Mouse (Mus musculus) neural tube, embryonic 15.5 days (tissue): ENCODE data around the gene Bcl9l. TPM values are rescaled to one million over a fixed set of nuclear protein-coding genes. Genes with fewer than 3 reads are reported as not detected.

Experiments used
- ATAC-seq: fragments of 200-750 bp; cut with Nextera tagmentation; 2 replicates; pipeline ENCODE4 v1.8.0; 2017; ENCODE audit warnings: mild to moderate bottlenecking, moderate TSS enrichment, moderate library complexity; ENCODE audit not compliant: low FRiP score
- H3K27ac ChIP-seq: fragments of 300-500 bp; sonication (generic); replicated peaks from 2 replicates; pipeline ENCODE4 v1.5.1; 2015; ENCODE audit warnings: mild to moderate bottlenecking, inconsistent platforms
- H3K27me3 ChIP-seq: fragments of 300-500 bp; sonication (generic); replicated peaks from 2 replicates; pipeline ENCODE4 v1.6.1; 2015; ENCODE audit warnings: inconsistent platforms
- H3K36me3 ChIP-seq: fragments of 300-500 bp; sonication (generic); 2 replicates; pipeline ENCODE4 v1.6.1; 2015; ENCODE audit warnings: inconsistent platforms
- H3K4me1 ChIP-seq: fragments of 300-500 bp; sonication (generic); 2 replicates; pipeline ENCODE4 v1.6.1; 2015; ENCODE audit warnings: inconsistent platforms
- H3K4me2 ChIP-seq: fragments of 300-500 bp; sonication (generic); 2 replicates; pipeline ENCODE4 v1.6.1; 2015; ENCODE audit warnings: inconsistent platforms, mild to moderate bottlenecking, moderate library complexity
- H3K4me3 ChIP-seq: fragments of 300-500 bp; sonication (generic); replicated peaks from 2 replicates; pipeline ENCODE4 v1.5.1; 2015; ENCODE audit warnings: mild to moderate bottlenecking, inconsistent platforms
- H3K9ac ChIP-seq: fragments of 300-500 bp; sonication (generic); replicated peaks from 2 replicates; pipeline ENCODE4 v1.6.1; 2015; ENCODE audit warnings: mild to moderate bottlenecking, inconsistent platforms
- H3K9me3 ChIP-seq: fragments of 300-500 bp; sonication (generic); replicated peaks from 2 replicates; pipeline ENCODE4 v1.6.1; 2016; ENCODE audit warnings: inconsistent platforms
- WGBS: fragments of 180-500 bp; shearing (Covaris S2); methylation state at CpG from one replicate; pipeline ENCODE4 v1.1.7; 2015; ENCODE audit warnings: mixed read lengths; 5-methylcytosine and 5-hydroxymethylcytosine counted together
- polyA plus RNA-seq: library from polyadenylated mRNA; unstranded; fragments of >200 nt; fragmentation: Nextera tagmentation; extraction: Ambion mirVana; gene quantifications from 2 replicates; pipeline ENCODE4 v1.2.1, GENCODE M21; 2015

Bcl9l gene
- polyA plus RNA-seq, 1 experiment from 2014 or later = 9.7 TPM

- no peaks in the 10 kb centered on the region for H3K9me3 ChIP-seq
- no peak overlapping the region for H3K9ac ChIP-seq
- no peak overlapping the region for H3K4me3 ChIP-seq
- H3K4me1 ChIP-seq = peaks cover 93% of the 10 kb centered on the region
- no peaks in the 10 kb centered on the region for H3K27me3 ChIP-seq
- H3K36me3 ChIP-seq = no peaks in the 10 kb centered on the region
- WGBS = 51% methylated on average over 10 of the region's 10 CpGs
- no peak overlapping the region for H3K27ac ChIP-seq
- H3K4me2 ChIP-seq = no peak overlapping the region
- no peak for ATAC-seq
Observed at GRCm38 (mm10) chr9:44491351-44491750, 8.7 kb downstream of the Bcl9l start.

DNA sequence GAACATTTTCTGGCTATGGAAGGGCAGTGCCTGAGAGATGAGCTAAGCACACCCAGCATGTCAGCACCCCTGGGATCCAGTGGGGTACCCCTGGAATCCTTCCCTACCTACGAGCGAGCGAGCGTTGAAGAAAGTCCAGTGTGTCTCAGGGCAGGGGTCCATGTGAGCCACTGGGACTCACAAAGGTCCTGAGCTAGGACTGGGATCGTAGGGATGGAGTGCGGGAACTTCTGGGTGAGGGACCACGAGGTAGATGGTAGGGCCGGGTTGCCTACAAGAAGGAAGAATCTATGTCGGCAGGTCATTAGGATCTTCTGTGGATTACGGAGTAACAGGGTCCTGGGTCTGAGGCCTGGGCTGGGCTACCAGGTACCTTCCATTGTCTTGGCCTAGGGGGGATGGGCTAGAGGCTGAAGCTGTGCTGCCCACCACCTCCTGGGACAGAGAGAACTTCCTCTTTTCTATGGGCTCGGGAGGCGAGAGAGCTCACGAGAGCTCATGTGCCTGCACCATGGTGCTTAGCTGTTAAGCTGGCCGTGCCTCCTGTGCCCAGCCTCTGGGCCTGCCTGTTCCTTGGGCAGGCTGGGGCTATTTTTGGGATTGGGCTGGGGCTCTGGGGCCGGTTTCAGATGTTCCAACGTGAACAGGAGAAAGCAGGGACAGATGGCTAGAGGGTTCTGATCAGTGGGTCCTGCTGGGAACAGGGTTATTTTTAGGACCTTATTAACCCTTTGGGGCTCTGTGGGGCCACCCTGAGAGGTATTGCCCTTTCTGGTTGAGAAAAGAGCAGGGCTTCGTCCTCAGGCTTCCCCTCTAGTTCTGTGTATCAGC lies 10.2 kb downstream of the Bcl9l start:
- WGBS = 70% methylated on average over 17 of the region's 17 CpGs
- H3K36me3 ChIP-seq = no peaks in the 10 kb centered on the region
- H3K9ac ChIP-seq = no peak overlapping the region

DNA sequence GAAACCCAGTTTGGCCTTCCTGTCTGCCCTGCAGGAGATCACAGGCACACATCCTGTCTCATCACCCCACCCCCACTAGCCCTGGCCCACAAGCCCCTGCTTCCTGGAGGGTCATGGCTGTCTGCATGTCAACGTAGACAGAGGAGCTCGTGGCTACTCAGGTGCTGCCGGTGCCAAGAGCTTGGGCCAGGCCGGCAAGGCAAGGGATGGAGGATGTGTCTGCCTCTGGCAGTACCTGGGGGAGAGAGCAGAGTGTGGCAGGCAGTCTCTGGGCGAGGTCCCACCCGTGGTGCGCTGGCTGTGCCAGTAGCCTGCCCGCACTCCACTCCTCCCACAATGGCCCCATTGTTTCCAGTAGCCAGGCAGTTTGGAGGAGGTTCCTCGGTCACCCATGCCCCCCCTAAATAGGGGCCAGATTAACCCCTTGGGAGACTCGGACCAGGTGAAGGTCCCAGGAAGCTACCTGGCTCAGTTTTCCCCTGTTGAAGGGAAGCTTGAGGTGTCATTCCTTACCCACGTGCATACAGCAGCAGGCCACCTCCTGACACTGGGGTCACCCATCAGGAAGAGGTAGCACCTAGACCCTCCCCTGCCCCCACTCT lies 11.7 kb downstream of the Bcl9l start:
- Histone ChIP-seq H3K4me1 (peaks cover 93% of the 10 kb centered on the region), H3K27ac (peak overlapping the region; percentile 72), H3K36me3 (no peaks in the 10 kb centered on the region), H3K27me3 (no peaks in the 10 kb centered on the region), H3K4me3 (no peak overlapping the region), H3K9ac (no peak overlapping the region), H3K4me2 (peak overlapping the region; percentile 17), H3K9me3 (no peaks in the 10 kb centered on the region)
- 16% methylated on average over 11 of the region's 11 CpGs for WGBS
- no peak for ATAC-seq

More for the DNA sequence above, 10.2 kb downstream of the Bcl9l start:
- H3K4me1 ChIP-seq = peaks cover 93% of the 10 kb centered on the region
- H3K27ac ChIP-seq = no peak overlapping the region
- no peaks in the 10 kb centered on the region for H3K27me3 ChIP-seq
- no peak overlapping the region for H3K4me3 ChIP-seq
- peak overlapping the region; percentile 1; the same call in 1 of the 2 replicates for H3K4me2 ChIP-seq
- ATAC-seq = no peak
- no peaks in the 10 kb centered on the region for H3K9me3 ChIP-seq

- Histone ChIP-seq H3K27ac (peak overlapping the region; percentile 72), H3K4me1 (peaks cover 93% of the 10 kb centered on the region), H3K36me3 (no peaks in the 10 kb centered on the region), H3K9ac (no peak overlapping the region), H3K4me2 (peak overlapping the region; percentile 17), H3K27me3 (no peaks in the 10 kb centered on the region), H3K4me3 (no peak overlapping the region), H3K9me3 (no peaks in the 10 kb centered on the region)
- 44% methylated on average over 9 of the region's 9 CpGs for WGBS
- no peak for ATAC-seq
Observed at GRCm38 (mm10) chr9:44494863-44495809, 12.5 kb downstream of the Bcl9l start.

GRCm38 (mm10) chr9:44495810-44496344 lies 13.3 kb downstream of the Bcl9l start:
- no peaks in the 10 kb centered on the region for H3K27me3 ChIP-seq
- no peak overlapping the region for H3K4me2 ChIP-seq
- no peak for ATAC-seq
- 88% methylated on average over 10 of the region's 10 CpGs for WGBS
- H3K9me3 ChIP-seq = no peaks in the 10 kb centered on the region
- no peak overlapping the region for H3K4me3 ChIP-seq
- H3K27ac ChIP-seq = no peak overlapping the region; the same call in 1 of the 2 replicates
- H3K36me3 ChIP-seq = peaks cover 4% of the 10 kb centered on the region; the same call in 1 of the 2 replicates
- no peak overlapping the region for H3K9ac ChIP-seq
- peaks cover 93% of the 10 kb centered on the region for H3K4me1 ChIP-seq

GRCm38 (mm10) chr9:44496803-44497461 lies 14.3 kb downstream of the Bcl9l start:
- 45% methylated on average over 12 of the region's 12 CpGs for WGBS
- Histone ChIP-seq H3K4me3 (no peak overlapping the region), H3K4me1 (peaks cover 96% of the 10 kb centered on the region), H3K9me3 (no peaks in the 10 kb centered on the region), H3K27ac (no peak overlapping the region), H3K36me3 (peaks cover 9% of the 10 kb centered on the region), H3K4me2 (no peak overlapping the region), H3K27me3 (no peaks in the 10 kb centered on the region), H3K9ac (no peak overlapping the region)
- ATAC-seq = no peak

DNA sequence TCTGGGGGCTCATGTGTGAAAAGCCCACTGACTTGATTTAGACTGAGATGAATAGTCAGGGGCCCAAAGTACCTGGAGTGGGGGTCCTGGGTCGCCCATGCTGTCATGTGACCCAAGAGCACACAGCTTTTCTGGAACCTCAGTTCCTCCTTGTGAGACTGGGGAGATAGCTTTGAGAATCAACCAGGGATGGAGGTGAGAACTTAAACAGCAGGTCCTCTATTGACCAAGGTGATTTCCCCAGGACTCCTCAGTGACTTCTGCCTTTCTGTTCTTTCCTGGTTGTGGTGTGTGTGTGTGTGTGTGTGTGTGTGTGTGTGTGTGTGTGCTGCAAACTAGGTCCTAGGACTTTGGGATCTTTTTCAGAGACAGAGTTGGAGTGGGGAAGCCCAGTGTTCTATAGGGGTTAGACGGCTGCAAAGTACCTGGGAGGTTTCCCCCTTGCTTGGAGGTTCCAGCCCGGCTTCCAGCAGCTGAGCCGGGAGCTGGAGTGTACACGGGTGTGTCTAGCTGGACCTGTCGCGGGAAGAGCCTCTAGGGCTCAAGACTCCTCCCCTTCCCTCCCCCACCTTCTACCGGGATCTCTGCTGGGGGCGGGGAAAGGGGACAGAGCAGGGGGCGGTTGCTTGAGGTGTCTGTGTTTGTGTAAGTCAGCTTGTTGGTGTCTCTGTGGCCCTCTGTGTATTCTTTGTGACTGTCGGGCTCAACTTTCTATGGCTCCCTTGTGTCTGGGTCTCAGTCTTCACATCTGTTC lies 15.2 kb downstream of the Bcl9l start:
- H3K36me3 ChIP-seq = peaks cover 9% of the 10 kb centered on the region
- H3K9me3 ChIP-seq = no peaks in the 10 kb centered on the region
- H3K4me3 ChIP-seq = peak overlapping the region; percentile 41
- peak overlapping the region; percentile 89 for H3K27ac ChIP-seq
- peak overlapping the region; percentile 57 for H3K9ac ChIP-seq
- 7% methylated on average over 11 of the region's 11 CpGs for WGBS
- H3K4me2 ChIP-seq = peak overlapping the region; percentile 91
- peaks cover 96% of the 10 kb centered on the region for H3K4me1 ChIP-seq
- no peaks in the 10 kb centered on the region for H3K27me3 ChIP-seq
- ATAC-seq = no peak

DNA sequence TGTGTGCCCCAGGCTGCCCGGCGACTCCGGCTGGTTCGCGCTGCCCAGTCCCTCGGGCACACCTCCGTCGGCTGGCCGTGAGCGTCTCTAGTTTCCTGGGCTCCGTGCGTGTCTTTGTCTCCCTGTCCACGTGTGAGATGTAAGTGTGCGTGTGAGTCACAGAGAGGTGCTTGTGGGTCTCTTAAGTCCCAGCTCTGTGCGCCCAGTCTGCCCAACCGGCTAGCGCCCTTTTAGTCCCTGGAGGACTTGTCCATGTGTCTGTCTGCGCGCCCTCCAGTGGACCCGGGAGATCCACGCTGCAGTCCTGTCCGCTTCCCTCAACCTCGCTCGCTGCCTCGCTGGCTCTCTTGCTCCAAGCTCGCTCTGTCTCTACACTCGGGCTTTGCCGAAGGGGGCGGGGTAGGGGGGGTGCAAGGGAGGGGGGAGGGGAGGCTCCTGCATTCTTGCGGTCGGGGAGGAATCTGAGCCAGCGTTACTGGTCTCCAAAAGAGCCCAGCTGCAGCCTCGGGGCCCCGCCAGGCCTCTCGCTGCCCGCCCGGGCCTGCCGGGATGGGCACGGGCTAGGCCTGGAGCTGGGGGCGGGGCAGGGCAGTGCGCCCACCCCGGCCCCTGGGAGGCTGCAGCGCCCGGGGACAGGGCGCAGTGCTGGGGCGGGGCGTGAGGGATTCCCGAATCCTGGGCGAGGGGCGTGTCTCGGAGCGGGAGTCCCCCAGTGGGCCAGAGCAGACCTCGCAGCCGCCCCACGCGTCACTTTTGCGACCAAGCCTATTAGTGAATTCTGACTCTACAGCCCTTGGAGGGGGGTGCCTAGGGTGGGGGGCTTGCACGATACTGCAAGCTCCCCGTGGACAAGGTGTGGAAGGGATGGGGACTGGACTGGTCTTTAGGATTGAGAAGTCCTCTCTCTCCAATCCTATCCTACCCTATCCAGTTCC lies 16.1 kb downstream of the Bcl9l start:
- H3K9me3 ChIP-seq = no peaks in the 10 kb centered on the region
- ATAC-seq = peak; percentile 68
- no peaks in the 10 kb centered on the region for H3K27me3 ChIP-seq
- H3K27ac ChIP-seq = peak overlapping the region; percentile 89
- peak overlapping the region; percentile 57 for H3K9ac ChIP-seq
- H3K4me3 ChIP-seq = peak overlapping the region; percentile 41
- H3K36me3 ChIP-seq = peaks cover 9% of the 10 kb centered on the region
- H3K4me2 ChIP-seq = peak overlapping the region; percentile 91
- peaks cover 87% of the 10 kb centered on the region for H3K4me1 ChIP-seq
- WGBS = under 1% methylated on average over 53 of the region's 59 CpGs

- peak overlapping the region; percentile 57 for H3K9ac ChIP-seq
- peaks cover 9% of the 10 kb centered on the region for H3K36me3 ChIP-seq
- peak overlapping the region; percentile 91 for H3K4me2 ChIP-seq
- H3K27me3 ChIP-seq = no peaks in the 10 kb centered on the region
- peak overlapping the region; percentile 41 for H3K4me3 ChIP-seq
- H3K9me3 ChIP-seq = no peaks in the 10 kb centered on the region
- H3K27ac ChIP-seq = peak overlapping the region; percentile 89
- 5% methylated on average over 20 of the region's 20 CpGs for WGBS
- H3K4me1 ChIP-seq = peaks cover 79% of the 10 kb centered on the region
- peak; percentile 49 for ATAC-seq
Observed at GRCm38 (mm10) chr9:44499356-44500162, 16.9 kb downstream of the Bcl9l start.
